Mouse (Mus musculus): ENCODE data around the gene Tmem132b.

DNA sequence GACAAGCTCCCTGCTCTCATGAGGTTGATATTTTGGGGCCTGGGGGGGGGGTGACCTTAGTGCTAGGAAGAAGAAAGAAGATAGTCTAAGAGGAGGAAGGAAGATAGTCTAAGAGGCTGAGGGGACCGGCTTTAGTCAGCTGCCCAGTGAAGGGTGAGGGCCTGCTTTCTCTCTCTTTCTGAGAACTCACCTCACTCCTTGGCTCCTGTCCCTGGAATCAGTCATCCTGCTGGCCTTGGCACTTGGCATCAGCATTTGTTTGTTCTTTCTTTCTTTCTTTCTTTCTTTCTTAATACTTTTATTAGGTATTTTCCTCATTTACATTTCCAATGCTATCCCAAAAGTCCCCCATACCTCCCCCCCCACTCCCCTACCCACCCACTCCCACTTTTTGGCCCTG, 45.5 kb upstream of the Tmem132b start:
- TF ChIP-seq POLR2A (IDR thresholded peaks at IDR 0.05; ENCODE audit: low read depth, low read length) (no peak), CTCF (IDR thresholded peaks at IDR 0.05; ENCODE audit: extremely low read depth, insufficient read length, insufficient replicate concordance, low read depth, low read length) (no peak)
